Mouse (Mus musculus) testis, adult 2 months (tissue): ENCODE data around the gene Washc3. TPM values are rescaled to one million over a fixed set of nuclear protein-coding genes. Genes with fewer than 3 reads are reported as not detected.

Source experiments
- H3K27ac ChIP-seq: fragments of 200-500 bp; 2 replicates; pipeline ENCODE4 v1.5.1; 2012; ENCODE audit warnings: low read depth, low read length; ENCODE audit not compliant: control insufficient read depth, insufficient read depth
- H3K27me3 ChIP-seq: fragments of 200-500 bp; 2 replicates; pipeline ENCODE4 v1.6.1; 2012; ENCODE audit warnings: mild to moderate bottlenecking, low read length, moderate library complexity; ENCODE audit not compliant: control insufficient read depth, insufficient read depth
- H3K36me3 ChIP-seq: fragments of 200-500 bp; 2 replicates; pipeline ENCODE4 v1.6.1; 2012; ENCODE audit warnings: mild to moderate bottlenecking, low read length; ENCODE audit not compliant: control insufficient read depth, insufficient read depth
- H3K4me1 ChIP-seq: fragments of 200-500 bp; 2 replicates; pipeline ENCODE4 v1.6.1; 2012; ENCODE audit warnings: low read length; ENCODE audit not compliant: control insufficient read depth, insufficient read depth
- H3K4me3 ChIP-seq: fragments of 200-500 bp; 2 replicates; pipeline ENCODE4 v1.5.1; 2012; ENCODE audit warnings: low read depth, mild to moderate bottlenecking, low read length, moderate library complexity, mixed read lengths; ENCODE audit not compliant: control insufficient read depth
- CTCF ChIP-seq: fragments of 200-500 bp; IDR thresholded peaks from 2 replicates; pipeline ENCODE4 v1.5.1; 2012; ENCODE audit warnings: low read depth, mild to moderate bottlenecking, inconsistent platforms, low read length, moderate library complexity; ENCODE audit not compliant: control insufficient read depth, insufficient read depth, insufficient replicate concordance
- POLR2A ChIP-seq: fragments of 200-500 bp; IDR thresholded peaks from 2 replicates; pipeline ENCODE4 v1.6.1; 2012; ENCODE audit warnings: low read depth, mild to moderate bottlenecking, inconsistent platforms, low read length, moderate library complexity; ENCODE audit not compliant: control insufficient read depth
- polyA plus RNA-seq: library from polyadenylated mRNA; depleted of rRNA; stranded (reverse); fragments of >200 nt; gene quantifications from 2 replicates; pipeline ENCODE4 v1.2.3, GENCODE M21; 2012

Gene Washc3
- polyA plus RNA-seq, 1 experiment, result 33.7 TPM

DNA sequence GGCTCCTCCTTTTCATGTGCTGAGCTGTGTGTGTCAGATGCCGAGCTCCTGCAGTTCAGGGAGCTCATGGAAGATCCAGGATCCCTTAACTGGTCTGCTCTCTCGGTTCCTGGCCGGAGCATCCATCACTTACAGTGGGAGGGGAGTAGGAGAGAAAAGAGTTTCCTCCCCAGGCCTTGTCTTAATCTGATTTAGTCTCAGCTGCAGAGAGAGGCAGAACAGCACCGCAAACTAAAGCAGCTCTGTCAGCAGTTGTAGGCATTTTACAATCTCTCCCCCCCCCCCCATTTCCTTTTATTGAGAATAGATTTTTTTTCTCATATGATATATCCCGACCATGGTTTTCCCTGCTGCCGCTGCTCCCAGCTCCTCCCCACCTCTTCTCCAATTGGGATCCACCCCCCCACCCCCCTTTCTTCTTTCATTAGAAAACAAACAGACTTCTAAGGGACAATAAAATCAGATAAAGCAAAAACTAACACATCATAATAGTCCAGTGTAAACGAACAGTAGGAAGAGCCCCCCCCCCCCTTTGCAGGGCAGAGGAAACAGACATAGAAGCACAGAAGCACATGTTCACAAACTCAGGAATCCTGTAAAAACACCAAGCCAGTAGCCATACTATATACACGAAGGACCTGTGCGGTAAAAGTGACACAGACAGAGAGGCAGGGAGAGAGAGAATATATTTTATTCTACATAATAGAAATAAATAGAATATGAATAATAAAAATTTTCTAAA, 51.4 kb downstream of the Washc3 start:
- H3K27ac ChIP-seq, result no peak overlapping the region
- no peaks in the 10 kb centered on the region for H3K4me1 ChIP-seq
- H3K27me3 ChIP-seq, result no peaks in the 10 kb centered on the region
- H3K4me3 ChIP-seq, result no peak overlapping the region
- TF ChIP-seq CTCF (no peak), POLR2A (no peak)
- H3K36me3 ChIP-seq, result no peaks in the 10 kb centered on the region

DNA sequence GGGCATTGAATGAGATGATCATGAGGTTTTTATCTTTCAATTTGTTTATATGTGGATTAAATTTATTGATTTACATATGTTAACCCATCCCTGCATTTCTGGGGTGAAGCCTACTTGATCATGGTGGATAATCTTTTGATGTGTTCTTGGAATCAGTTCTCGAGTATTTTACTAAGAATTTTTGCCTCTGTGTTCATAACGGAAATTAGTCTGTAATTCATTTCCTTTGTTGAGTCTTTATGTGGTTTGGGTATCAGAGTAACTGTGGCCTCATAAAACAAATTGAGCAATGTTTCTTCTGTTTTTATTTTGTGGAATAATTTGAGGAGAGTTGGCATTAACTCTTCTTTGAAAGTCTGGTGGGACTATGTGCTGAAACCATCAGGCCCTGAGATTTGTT, 54.7 kb downstream of the Washc3 start:
- TF ChIP-seq CTCF (no peak), POLR2A (no peak)
- no peak overlapping the region for H3K27ac ChIP-seq
- H3K4me3 ChIP-seq, result no peak overlapping the region
- no peaks in the 10 kb centered on the region for H3K4me1 ChIP-seq
- H3K36me3 ChIP-seq, result no peaks in the 10 kb centered on the region
- H3K27me3 ChIP-seq, result no peaks in the 10 kb centered on the region

DNA sequence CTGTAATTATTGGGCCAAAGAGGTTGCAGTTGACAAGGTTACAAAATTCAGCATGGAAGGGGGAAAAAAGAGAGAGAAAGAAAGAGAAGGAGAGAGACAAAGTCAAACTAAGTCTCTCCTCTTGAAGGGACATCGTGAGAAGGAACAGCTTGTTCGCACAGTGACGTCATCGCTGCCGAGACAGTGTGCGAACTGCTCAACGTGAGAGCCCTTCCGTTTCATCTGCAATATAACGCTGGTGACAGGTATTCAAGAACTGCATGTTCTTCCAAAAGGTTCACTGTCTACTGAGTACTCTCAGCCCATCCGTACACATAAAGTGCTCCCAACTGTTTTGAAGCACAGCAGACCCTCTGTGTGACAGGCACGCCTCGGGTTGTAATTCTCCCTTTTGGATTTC, 59.4 kb downstream of the Washc3 start:
- H3K27me3 ChIP-seq, result no peaks in the 10 kb centered on the region
- no peaks in the 10 kb centered on the region for H3K4me1 ChIP-seq
- no peaks in the 10 kb centered on the region for H3K36me3 ChIP-seq
- TF ChIP-seq CTCF (no peak), POLR2A (no peak)
- H3K27ac ChIP-seq, result no peak overlapping the region
- no peak overlapping the region for H3K4me3 ChIP-seq

- Histone ChIP-seq H3K27ac (no peak overlapping the region), H3K36me3 (no peaks in the 10 kb centered on the region), H3K4me1 (no peaks in the 10 kb centered on the region), H3K27me3 (no peaks in the 10 kb centered on the region), H3K4me3 (no peak overlapping the region)
- no peak for TF ChIP-seq POLR2A
- TF ChIP-seq CTCF, result no peak
These were observed 60.3 kb downstream of the Washc3 start for GRCm38 (mm10) chr10:88261186-88261585.

GRCm38 (mm10) chr10:88263383-88263782, 62.5 kb downstream of the Washc3 start:
- H3K36me3 ChIP-seq, result no peaks in the 10 kb centered on the region
- no peaks in the 10 kb centered on the region for H3K4me1 ChIP-seq
- TF ChIP-seq CTCF (no peak), POLR2A (no peak)
- no peak overlapping the region for H3K4me3 ChIP-seq
- H3K27ac ChIP-seq, result no peak overlapping the region
- H3K27me3 ChIP-seq, result no peaks in the 10 kb centered on the region

- no peak overlapping the region for H3K27ac ChIP-seq
- no peaks in the 10 kb centered on the region for H3K27me3 ChIP-seq
- TF ChIP-seq CTCF (no peak), POLR2A (no peak)
- no peak overlapping the region for H3K4me3 ChIP-seq
- no peaks in the 10 kb centered on the region for H3K4me1 ChIP-seq
- no peaks in the 10 kb centered on the region for H3K36me3 ChIP-seq
These were observed 73.2 kb downstream of the Washc3 start for GRCm38 (mm10) chr10:88274045-88274444.

GRCm38 (mm10) chr10:88281699-88282098, 80.8 kb downstream of the Washc3 start:
- Histone ChIP-seq H3K27me3 (no peaks in the 10 kb centered on the region), H3K36me3 (no peaks in the 10 kb centered on the region), H3K4me1 (no peaks in the 10 kb centered on the region), H3K27ac (no peak overlapping the region), H3K4me3 (no peak overlapping the region)
- TF ChIP-seq POLR2A (no peak), CTCF (no peak)

DNA sequence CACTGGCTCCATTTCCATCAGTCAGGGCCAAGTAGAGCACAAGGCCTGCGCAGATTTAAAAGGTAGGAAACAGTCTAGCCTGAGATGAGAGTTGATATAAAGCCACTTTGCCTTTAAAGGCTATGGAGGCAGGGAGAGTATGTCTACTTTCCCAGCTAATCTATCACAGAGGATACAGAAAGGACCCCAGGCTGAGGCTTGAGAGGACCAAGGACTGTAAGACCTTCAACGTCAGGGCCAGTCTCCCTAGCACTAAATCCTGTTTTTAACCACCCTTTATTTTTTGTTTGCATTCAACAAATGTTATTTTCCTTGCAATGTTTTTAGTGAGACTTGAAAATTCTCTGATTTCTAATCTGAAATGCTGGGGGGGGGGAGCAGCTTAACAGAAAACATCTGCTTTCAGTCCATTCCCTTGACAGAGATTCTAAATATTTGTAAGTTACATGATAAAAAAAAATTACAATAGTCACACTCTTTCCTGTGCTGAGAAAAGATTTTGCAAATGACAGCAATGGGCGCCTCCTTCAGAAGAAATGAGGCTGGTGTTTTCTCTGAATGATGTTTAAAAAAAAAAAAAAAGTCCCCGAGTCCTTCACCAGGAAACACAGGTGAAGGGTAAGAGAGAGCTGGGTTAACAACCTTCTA, 83.6 kb downstream of the Washc3 start:
- Histone ChIP-seq H3K27me3 (no peaks in the 10 kb centered on the region), H3K4me1 (no peaks in the 10 kb centered on the region), H3K36me3 (no peaks in the 10 kb centered on the region), H3K27ac (no peak overlapping the region), H3K4me3 (no peak overlapping the region)
- TF ChIP-seq CTCF (no peak), POLR2A (no peak)
